Mouse (Mus musculus): ENCODE data around the gene Guca1a. TPM values are rescaled to one million over a fixed set of nuclear protein-coding genes. Genes with fewer than 3 reads are reported as not detected.

The Guca1a gene
- not detected in 2 replicates for total RNA-seq (2017)

DNA sequence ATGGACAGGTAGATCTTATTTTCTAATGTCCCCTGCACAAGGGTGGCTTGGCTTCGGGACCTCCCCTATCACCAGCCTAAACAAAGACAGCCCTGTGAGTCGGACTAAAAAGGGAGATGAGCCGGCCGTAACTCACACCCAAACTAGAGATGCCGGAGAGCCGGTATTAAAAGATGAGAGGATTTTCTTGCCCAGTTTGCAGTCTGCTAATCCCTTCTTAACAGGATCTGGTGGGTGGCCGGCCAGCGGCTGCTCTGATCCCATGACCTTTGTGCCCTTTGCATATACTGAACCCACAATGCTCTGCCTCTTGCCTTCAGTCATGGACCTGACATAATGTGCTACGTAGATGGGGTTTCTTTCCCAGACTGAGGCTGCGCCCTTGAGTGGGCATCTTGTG, at the start of gene Guca1a:
Gene Guca1a, minus strand, starts transcription at position 134 of the 400 bp plus-strand sequence.
- ATAC-seq (ENCODE audit: extremely low read depth, insufficient number of reproducible peaks, low FRiP score, poor library complexity, severe bottlenecking), result no peak

DNA sequence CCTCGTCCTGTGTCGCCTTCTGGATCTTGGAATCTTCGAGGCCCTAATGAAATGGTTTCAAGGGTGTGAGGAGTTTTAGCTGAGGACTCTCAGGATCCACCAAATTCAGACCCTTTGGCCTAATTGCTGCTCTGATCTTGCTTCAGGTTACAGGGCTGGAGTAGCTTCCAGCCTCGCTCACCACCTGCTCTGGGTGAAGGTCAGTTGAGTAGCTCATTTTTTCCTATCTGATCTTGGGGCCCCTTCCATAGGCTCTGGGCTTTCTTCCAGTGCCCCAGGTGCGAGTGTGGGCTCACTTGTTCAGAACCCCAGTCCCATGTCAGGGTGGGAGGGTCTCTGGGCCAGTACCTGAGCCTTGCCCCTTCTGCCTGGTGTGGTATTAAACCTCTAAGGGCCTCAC, 49.0 kb upstream of the Guca1a start:
- ATAC-seq (ENCODE audit: extremely low read depth, insufficient number of reproducible peaks, low FRiP score, poor library complexity, severe bottlenecking), result no peak

DNA sequence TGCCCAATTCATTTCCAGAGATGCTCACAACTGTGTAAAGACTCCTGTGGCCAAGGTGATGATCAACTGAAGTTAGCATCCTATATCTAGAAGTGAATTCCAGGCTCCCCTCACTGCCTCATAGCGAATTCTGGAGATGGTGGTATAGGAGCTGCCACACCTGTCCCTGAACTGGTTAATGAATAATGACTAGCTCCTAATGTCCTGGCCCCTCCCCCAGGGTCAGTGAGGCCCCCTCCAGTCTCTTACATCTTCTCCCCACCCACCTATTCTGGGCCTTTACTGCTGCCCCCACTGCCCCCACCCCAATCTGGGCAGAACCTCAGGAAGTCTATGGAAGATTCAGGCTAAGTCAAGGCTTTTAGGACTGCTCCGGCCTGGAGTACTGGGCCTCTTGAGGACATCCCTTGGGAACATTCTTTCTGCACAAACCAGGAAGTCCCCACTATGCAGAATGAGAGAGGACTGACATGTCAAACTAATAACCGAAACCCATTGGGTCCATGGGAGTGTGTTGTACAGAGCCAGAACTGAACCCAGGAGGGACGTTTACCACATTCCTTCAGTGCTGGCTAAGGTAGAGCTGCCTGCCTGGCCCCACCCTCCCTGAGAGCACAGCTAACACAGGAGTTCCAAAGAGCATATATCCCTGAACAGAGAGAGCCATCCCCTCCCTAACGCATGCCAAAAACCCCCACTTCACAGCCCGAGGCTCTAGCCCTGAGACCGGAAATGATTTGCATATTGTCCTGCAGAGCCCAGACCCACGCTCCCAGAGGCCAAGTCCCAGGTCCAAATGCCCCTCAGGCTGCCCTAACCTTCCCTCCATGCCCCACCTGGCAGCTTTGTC, 48.4 kb upstream of the Guca1a start:
- 0 out of 2 replicates have a peak, but pooled peaks have one; percentile 7 for ATAC-seq (ENCODE audit: extremely low read depth, insufficient number of reproducible peaks, low FRiP score, poor library complexity, severe bottlenecking)

DNA sequence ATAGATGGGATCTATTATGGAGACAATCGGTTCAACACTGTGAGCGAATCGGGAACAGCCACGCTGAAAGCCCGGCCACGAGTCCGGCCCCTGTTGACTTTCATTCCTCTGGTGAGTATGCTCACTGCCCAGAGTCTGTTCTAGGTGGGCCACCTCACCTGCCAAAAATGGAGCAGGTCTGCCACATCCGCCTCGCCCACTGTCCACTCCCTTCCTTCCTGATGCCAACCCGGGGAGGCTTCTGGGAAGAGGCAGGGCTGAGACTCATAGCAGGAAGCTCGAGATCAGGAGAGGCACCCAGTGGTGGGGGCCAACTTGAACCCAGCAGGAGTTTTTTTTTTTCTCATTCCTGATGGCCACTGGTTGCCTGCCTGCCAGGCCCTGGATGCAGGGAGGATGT, 46.2 kb upstream of the Guca1a start:
- ATAC-seq (ENCODE audit: extremely low read depth, insufficient number of reproducible peaks, low FRiP score, poor library complexity, severe bottlenecking), result no peak

DNA sequence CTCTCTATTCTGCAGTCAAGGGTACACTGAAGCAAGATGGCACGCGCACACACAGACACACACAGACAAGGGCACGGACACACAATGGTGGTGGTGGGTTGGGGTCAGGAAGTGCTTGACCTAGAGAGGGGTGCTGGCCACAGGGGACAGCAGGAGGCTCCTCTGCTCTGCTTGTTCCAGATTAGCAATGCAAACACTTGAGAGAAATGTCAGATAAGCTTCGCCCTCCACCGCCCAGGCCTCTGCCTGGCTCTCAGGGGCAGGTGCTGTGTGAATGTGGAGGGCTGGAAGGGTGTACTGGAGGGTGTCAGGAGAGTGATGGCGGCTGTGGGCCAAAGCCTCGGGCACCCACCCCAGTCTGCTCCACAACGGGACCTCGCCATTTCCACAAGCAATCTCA, 45.6 kb upstream of the Guca1a start:
- no peak for ATAC-seq (ENCODE audit: extremely low read depth, insufficient number of reproducible peaks, low FRiP score, poor library complexity, severe bottlenecking)

GRCm38 (mm10) chr17:47445518-47445917, 45.1 kb upstream of the Guca1a start:
- ATAC-seq (ENCODE audit: extremely low read depth, insufficient number of reproducible peaks, low FRiP score, poor library complexity, severe bottlenecking), result no peak

- ATAC-seq (ENCODE audit: extremely low read depth, insufficient number of reproducible peaks, low FRiP score, poor library complexity, severe bottlenecking), result no peak
Observed at GRCm38 (mm10) chr17:47444113-47444512, 43.7 kb upstream of the Guca1a start.

DNA sequence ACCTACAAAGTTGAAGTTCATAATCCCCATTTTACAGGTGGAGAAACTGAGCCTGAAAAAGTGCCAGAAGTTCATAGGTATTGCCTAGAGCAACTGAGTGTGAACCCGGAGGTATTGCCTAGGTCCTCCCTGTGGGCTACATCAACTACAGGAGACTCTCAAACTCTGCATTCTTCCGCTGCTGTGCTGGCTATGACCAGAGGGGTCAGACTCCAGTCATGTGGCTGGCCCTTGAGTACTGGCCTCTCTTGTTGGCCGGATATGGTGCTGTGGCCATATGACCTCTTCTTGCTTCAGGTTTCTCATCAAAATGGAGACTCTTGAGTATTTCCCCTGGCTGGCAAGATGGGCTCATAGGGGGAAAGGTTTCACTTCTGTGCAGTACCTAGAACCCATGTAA, 41.9 kb upstream of the Guca1a start:
- ATAC-seq (ENCODE audit: extremely low read depth, insufficient number of reproducible peaks, low FRiP score, poor library complexity, severe bottlenecking), result no peak

DNA sequence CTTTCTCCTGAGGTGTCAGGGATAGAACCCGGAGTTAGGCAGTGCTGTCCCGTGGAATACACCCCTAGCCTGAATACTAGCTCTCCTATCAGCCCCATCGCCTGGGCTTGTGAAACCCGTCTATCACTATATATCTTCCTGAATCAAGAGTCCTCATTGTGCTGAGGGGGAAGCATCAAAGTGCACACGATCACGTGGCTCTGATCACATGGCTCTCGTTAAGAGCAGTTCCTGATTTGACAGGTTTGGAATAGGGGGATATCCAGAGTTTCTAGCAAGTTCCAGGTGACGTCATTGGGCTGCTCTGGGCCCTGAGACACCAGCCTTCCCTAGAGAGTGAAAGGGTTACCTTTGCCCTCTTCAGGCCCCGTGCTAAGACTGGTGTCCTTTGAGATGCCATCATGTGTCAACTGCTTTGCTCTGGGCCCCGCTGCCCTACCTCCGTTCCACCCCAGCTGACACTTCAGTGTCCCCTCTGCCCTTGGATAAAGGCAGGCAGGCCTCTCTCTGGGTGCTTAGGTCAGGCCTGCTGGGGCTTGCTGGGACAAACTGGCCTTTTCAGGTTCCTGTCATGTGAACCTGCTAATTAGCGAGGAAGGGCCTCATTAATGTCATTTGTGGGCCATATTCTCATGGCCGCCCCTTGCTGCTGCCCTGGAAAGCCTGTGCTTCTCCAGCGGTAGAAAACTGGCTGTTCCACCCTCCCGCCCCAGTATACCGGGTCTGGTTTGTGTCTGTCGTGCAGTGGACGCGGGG, 41.1 kb upstream of the Guca1a start:
- ATAC-seq (ENCODE audit: extremely low read depth, insufficient number of reproducible peaks, low FRiP score, poor library complexity, severe bottlenecking), result no peak

DNA sequence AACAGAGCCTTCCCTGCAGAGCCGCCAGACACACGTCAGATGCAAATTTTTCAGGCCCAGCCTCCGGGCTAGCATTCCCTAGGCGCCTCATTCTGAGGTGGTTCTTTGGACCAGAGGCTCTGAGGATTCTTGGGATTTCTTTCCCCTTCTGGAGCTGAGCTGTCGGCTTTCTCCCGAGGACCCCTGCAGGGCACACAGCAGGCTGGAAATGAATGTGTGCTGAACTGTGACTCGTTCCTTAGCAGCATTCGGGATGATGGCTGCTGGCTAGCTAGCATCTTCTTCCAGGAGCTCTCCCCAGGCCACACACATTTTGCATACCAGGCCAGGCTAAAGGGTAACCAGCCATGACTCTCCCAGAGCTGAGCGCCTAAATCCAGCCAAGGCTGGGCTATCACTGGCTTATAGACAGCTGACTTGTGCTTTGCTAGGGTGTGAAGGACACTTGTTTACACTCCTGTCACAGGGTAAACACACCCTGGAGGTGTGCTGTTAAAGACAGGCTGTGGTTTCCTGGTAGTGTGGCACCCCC, 40.0 kb upstream of the Guca1a start:
- ATAC-seq (ENCODE audit: extremely low read depth, insufficient number of reproducible peaks, low FRiP score, poor library complexity, severe bottlenecking), result no peak

- ATAC-seq (ENCODE audit: extremely low read depth, insufficient number of reproducible peaks, low FRiP score, poor library complexity, severe bottlenecking), result no peak
Observed at GRCm38 (mm10) chr17:47439396-47440028, 39.1 kb upstream of the Guca1a start.

GRCm38 (mm10) chr17:47438611-47439010, 38.2 kb upstream of the Guca1a start:
- no peak for ATAC-seq (ENCODE audit: extremely low read depth, insufficient number of reproducible peaks, low FRiP score, poor library complexity, severe bottlenecking)

- 0 out of 2 replicates have a peak, but pooled peaks have one; percentile 31 for ATAC-seq (ENCODE audit: extremely low read depth, insufficient number of reproducible peaks, low FRiP score, poor library complexity, severe bottlenecking)
Observed at GRCm38 (mm10) chr17:47436907-47437547, 36.6 kb upstream of the Guca1a start, which contains the start of gene 1700001C19Rik. 1700001C19Rik (minus strand) TSS chr17:47437376.

GRCm38 (mm10) chr17:47436156-47436906, 35.9 kb upstream of the Guca1a start, which contains the start of gene AI661453:
AI661453 (plus strand) TSS chr17:47436615.
- no peak for ATAC-seq (ENCODE audit: extremely low read depth, insufficient number of reproducible peaks, low FRiP score, poor library complexity, severe bottlenecking)

DNA sequence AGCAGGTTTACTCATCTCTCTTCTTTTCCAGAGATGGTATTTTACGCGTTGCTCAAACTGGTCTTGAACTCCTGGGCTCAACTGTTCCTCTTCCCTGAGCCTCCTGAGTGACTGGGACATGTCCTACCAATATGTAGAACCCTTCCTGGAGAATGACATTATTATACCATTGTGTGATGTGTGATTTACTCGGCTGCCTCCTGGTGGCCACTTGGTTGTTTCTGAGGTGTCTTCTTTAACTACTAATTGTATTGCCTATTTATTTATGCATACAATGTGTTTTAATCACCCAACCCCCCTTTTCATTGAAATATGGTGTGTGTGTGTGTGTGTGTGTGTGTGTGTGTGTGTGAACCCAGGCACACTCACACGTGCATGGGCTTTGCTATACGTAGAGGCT, 30.4 kb upstream of the Guca1a start:
- ATAC-seq (ENCODE audit: extremely low read depth, insufficient number of reproducible peaks, low FRiP score, poor library complexity, severe bottlenecking), result no peak

GRCm38 (mm10) chr17:47428831-47429304, 28.5 kb upstream of the Guca1a start:
- no peak for ATAC-seq (ENCODE audit: extremely low read depth, insufficient number of reproducible peaks, low FRiP score, poor library complexity, severe bottlenecking)

GRCm38 (mm10) chr17:47427316-47427715, 26.9 kb upstream of the Guca1a start:
- ATAC-seq (ENCODE audit: extremely low read depth, insufficient number of reproducible peaks, low FRiP score, poor library complexity, severe bottlenecking), result no peak

DNA sequence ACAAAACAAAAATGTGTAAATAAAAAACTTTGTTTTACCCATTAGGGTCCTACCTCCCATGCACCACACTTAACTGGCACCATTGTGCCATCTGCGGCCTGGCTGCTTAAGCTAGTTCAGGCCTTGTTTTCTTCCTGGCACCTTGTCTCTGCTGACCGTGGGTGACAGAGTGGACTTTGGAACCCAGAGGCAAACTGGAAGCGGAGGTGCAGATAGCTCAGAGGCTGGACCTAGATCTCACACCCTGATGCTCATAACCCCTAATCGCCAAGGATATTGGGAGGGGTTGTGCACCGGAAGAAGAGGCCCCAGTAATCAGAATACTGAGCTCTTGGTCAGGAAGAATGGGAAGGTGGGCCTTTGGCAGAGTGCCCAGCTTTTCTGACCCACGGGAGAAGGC, 23.8 kb upstream of the Guca1a start:
- no peak for ATAC-seq (ENCODE audit: extremely low read depth, insufficient number of reproducible peaks, low FRiP score, poor library complexity, severe bottlenecking)
